Comparison of ENCODE assay signal across 25 mouse cellular contexts in the genomic region with DNA sequence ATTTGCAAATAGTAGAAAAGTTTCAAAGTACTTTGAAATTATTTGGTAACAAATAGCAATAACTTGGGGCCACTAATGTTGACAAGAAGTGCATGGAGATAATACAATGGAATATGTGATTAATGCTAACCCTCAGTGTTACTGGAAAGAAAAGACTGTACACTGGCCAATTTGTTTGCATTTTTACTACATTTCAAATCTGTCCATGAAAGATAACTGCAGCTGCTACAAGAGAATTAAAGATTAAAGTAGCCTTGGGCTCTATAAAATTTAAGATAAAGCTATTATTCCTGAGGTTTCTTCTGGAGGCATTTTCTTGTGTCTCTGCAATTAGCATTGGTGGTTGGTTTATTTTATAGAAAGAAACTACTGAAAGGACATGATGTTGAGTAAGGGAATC.
"Had no signal": no experiment of that assay in that cellular context is flagged by ENCODE, and none has a peak within 500 bp of the region (broad histone marks: within the 10 kb centered on the region; RNA-seq: fewer than 3 reads in every experiment).

No protein-coding gene starts in this region.

- DNase-seq: cerebellum, adult 9-10 months; cerebellum, adult 9-11 months; cerebellum, postnatal 10 days; cerebellum, postnatal 14 days; cerebellum, postnatal 25 days; cerebellum, postnatal 36 days; embryo, embryonic 11 days; forebrain, postnatal 0 days; gastrocnemius, adult 2 months; gastrocnemius, postnatal 10 days; gastrocnemius, postnatal 14 days; gastrocnemius, postnatal 25 days; heart, adult 11 months; heart, adult 18-20 months; heart, adult 2 months had no signal

- H3K4me1 ChIP-seq: embryonic facial prominence, embryonic 10.5 days; embryonic facial prominence, embryonic 12.5 days; embryonic facial prominence, embryonic 13.5 days; embryonic facial prominence, embryonic 15.5 days; forebrain, embryonic 10.5 days; forebrain, embryonic 12.5 days; forebrain, embryonic 13.5 days; forebrain, embryonic 15.5 days; heart, embryonic 10.5 days had no signal

- H3K4me3 ChIP-seq: embryonic facial prominence, embryonic 10.5 days; embryonic facial prominence, embryonic 12.5 days; embryonic facial prominence, embryonic 13.5 days; embryonic facial prominence, embryonic 15.5 days; erythroblast, embryonic 14.5 days; forebrain, embryonic 10.5 days; forebrain, embryonic 12.5 days; forebrain, embryonic 13.5 days; forebrain, embryonic 15.5 days; gastrocnemius, adult 2 months; heart, adult 2 months; heart, embryonic 10.5 days had no signal

- H3K36me3 ChIP-seq: embryonic facial prominence, embryonic 10.5 days; embryonic facial prominence, embryonic 12.5 days; embryonic facial prominence, embryonic 13.5 days; embryonic facial prominence, embryonic 15.5 days; forebrain, embryonic 10.5 days; forebrain, embryonic 12.5 days; forebrain, embryonic 15.5 days; heart, embryonic 10.5 days had no signal

- H3K9ac ChIP-seq: embryonic facial prominence, embryonic 12.5 days; embryonic facial prominence, embryonic 13.5 days; embryonic facial prominence, embryonic 15.5 days; forebrain, embryonic 12.5 days; forebrain, embryonic 13.5 days; forebrain, embryonic 15.5 days; forebrain, postnatal 0 days had no signal

- H3K27me3 ChIP-seq: embryonic facial prominence, embryonic 12.5 days; embryonic facial prominence, embryonic 13.5 days; embryonic facial prominence, embryonic 15.5 days; forebrain, embryonic 12.5 days; forebrain, embryonic 13.5 days; forebrain, embryonic 15.5 days had no signal

- H3K27ac ChIP-seq: embryonic facial prominence, embryonic 10.5 days; embryonic facial prominence, embryonic 12.5 days; embryonic facial prominence, embryonic 13.5 days; embryonic facial prominence, embryonic 15.5 days; forebrain, embryonic 10.5 days; forebrain, embryonic 12.5 days; forebrain, embryonic 13.5 days; forebrain, embryonic 15.5 days; gastrocnemius, adult 2 months; heart, adult 2 months; heart, embryonic 10.5 days had no signal

- H3K9me3 ChIP-seq: embryonic facial prominence, embryonic 10.5 days; embryonic facial prominence, embryonic 12.5 days; embryonic facial prominence, embryonic 13.5 days; embryonic facial prominence, embryonic 15.5 days; forebrain, embryonic 10.5 days; forebrain, embryonic 12.5 days; forebrain, embryonic 13.5 days; forebrain, embryonic 15.5 days; heart, embryonic 10.5 days had no signal
